Mouse (Mus musculus) heart, adult 9 months (tissue): ENCODE data around the gene P4htm.
"Not testable (repeated sequence)": the region's sequence is repeated elsewhere in the genome, so short reads cannot be mapped to it uniquely, and the experiment has no call there.

Experiments used
- DNase-seq, 2 experiments: peaks; one replicate each; pipeline ENCODE4 v3.0.0; 2022; ENCODE audit warnings: low spot score in 2 of 2

Gene P4htm

DNA sequence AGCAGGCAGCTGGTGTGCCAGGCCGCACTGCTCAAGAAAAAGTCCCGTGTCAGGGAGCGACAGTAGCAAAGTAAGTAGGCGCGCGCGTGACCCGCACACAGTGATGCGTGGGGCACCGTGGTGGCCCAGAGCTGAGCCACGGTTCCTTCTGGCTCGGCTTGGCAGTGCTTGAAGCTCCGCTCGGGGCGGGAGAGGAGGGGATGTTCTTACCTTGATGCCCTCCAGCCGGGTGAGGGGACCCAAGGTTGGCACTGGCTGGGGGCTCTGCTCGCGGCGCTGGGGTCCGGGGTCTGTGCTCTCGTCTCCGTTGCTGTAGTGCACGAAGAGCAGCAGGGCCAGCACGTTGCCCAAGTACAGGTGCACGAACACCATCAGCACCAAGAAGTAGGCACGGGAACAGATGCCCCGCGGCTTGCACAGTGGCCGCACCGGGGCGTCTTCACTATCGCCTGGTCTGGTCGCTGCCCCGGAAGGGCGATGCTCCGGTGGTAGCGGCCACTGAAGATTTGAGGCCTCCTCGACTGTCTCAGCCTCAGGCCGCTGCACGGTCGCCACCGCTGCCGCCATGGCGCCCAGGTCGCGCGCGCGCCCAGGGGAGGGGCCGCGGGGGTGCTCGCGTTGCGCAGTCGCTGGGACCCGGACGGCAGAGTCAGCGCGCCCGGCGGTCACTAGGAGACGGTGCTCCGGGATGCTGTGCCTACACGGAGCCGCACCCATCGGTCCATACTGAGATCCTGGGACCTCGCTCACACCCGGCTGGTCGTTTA, at the start of gene P4htm:
TSS of gene P4htm (minus strand) at position 670 of the 767 bp plus-strand sequence.
- DNase-seq, result peak; percentile 72 to 73

DNA sequence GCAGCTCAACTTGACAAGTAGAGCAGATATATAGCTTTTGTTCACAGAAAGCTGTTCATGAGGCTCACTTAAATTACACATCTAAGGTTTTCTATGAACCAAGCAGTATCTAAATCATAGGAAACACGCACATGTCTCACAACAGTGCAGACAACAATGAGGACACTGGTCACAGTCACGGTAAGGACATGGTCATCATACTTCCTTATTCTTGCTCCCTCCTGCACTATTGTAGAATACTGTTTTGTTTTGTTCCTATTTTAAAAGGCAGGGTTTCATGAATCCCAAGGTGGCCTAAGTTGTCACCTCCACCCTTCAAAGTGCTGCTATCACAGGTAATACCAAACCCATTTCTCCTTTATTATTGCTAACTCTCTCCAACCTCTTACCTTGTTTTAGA, 42.4 kb upstream of the P4htm start:
- no peak for DNase-seq

GRCm38 (mm10) chr9:108635415-108635814, 37.9 kb upstream of the P4htm start:
- no peak for DNase-seq

DNA sequence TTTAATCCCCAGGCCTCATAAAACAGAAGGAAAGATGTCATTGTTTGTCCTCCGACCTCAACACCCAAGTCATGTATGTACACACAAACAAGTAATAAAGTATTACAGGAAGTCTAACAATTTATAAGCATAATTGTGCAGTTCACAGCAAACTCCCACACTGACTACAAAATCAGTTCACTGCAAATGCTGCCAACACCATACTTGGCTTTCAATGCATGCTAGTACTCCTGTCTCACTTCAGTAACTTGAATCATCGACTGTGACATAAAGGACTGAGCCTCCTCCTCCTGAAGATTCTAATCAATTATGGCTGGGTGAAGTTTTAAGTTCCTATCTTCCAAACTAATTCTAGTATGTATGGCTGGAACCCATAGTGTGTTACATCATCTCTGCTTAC, 36.4 kb upstream of the P4htm start:
- DNase-seq, result no peak

DNA sequence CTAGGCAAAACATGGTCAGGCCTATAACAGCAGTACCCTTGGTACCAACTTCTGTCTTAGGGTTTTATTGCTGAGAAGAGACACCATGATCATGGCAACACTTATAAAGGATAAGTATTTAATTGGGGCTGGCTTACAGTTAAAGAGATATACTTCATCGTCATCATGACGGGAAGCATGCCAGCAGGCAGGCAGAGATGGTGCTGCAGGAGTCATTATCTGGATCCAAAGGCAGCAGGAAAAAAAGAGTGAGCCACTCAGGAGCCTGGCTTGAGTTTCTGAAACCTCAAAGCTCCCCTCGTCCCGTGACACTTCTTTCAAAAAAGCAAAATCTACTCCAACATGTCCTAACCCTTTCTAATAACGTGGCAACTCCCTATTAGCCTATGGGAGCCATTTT, 34.9 kb upstream of the P4htm start:
- DNase-seq, result no peak

GRCm38 (mm10) chr9:108631631-108632256, 34.3 kb upstream of the P4htm start:
- DNase-seq, result no peak

- no peak for DNase-seq
Measured at GRCm38 (mm10) chr9:108630683-108631082, 33.2 kb upstream of the P4htm start.

DNA sequence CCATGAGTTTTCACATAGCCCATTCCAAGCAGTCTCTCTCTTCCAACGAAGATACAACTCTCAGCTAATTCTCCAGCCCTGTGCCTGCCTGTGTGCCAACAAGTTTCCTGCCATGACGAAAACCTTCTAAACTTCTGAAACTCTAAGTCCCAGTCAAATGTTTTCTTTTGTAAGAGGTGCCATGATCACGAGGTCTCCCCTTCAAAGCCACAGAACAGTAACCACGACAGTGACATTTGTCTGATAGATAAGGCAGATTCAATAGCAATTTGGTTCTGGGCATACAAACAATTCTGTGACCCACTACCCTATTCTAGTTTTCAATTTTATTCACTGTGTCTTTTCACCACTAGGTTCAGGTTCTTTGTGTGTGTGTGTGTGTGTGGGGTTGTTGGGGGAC, 30.7 kb upstream of the P4htm start:
- DNase-seq, result no peak

- DNase-seq, result peak; percentile 46 to 66
Measured at GRCm38 (mm10) chr9:108626498-108626897, 29.0 kb upstream of the P4htm start.

- no peak for DNase-seq
Measured at GRCm38 (mm10) chr9:108617301-108617700, 19.8 kb upstream of the P4htm start.

DNA sequence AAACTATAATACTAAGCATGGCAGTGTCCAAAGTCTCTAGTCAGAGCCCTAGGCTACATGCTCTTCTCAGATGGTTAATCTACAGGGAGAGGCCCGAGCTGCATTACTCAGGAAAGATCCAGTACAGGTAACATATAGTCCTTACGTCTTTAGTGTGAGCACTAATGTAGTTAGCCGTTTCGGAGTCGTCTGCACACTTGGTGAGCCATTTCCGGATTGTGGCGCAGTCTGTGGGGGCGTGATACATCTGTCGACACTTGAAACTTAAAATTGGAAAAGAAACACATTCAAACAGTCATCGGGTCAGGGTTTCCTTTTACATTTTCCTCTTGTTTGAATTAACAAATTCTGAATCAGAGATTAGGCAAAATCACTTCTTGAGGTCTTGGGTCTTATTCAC, 14.0 kb upstream of the P4htm start:
- no peak for DNase-seq

GRCm38 (mm10) chr9:108608889-108609288, 11.4 kb upstream of the P4htm start:
- no peak for DNase-seq

- DNase-seq, result not testable (repeated sequence)
Measured at GRCm38 (mm10) chr9:108607929-108608328, 10.5 kb upstream of the P4htm start.

- no peak for DNase-seq
Measured at GRCm38 (mm10) chr9:108601986-108602385, 4.5 kb upstream of the P4htm start.

- DNase-seq, result no peak
Measured at GRCm38 (mm10) chr9:108600011-108600410, 2.5 kb upstream of the P4htm start.

DNA sequence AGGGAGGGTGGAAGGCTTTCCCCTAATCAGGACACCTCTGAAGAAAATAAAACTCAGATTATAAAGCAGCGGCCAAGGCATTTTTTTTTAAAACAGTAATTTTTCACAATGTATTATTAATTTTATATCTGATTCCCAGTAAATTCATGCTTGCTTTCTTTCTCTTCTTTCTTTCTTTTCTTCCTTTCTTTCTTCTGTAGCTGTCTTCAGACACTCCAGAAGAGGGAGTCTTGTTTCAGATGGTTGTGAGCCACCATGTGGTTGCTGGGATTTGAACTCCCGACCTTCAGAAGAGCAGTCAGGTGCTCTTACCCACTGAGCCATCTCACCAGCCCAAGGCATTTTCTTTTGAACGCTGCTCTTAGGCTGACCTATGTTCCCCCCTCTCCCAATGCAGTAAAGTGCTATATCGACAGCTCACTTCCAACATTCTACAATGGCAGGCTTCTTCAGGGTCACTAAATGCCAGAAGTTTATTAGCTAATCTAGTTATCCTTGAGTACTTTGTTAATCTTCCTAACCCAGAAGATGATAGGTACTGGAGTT, 1.6 kb upstream of the P4htm start:
- no peak for DNase-seq

DNA sequence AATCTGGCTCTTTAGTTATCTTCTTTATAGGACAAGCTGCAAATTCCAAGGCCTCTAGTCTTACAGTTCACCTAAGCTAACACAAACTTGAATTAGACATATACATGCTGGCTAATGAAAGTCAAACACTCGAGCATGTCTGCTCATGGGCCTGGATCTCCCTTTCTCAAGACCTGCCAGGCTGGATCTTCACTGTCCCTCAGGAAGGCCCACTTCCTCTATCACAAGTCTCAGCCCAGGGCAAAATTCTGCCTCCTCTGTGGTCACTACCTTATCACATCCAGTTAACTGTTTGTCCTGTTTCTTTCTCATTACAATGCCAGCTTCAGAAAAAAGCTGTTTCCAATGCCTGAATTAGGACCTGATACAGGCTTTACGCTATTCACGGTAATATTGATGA, 3.1 kb downstream of the P4htm start:
- no peak for DNase-seq

DNA sequence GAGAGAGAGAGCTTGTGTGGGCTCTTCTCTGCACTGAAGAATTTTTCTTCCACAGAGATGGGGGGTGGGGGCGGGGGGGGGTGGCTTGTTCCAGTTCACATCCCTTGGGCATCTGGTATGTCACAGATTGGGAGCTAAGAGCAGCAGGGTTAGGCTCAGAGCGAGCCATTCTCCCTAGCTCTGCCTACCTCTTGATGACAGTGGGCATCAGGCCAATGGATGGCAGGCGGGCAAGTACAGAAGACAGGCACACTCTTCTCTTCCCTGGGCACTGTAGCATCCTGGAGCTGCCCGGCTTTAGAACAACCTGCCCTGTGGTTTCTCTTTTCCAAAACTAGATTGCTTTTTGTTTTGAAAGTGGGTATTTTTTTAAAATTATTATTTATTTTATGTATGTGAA, 6.0 kb downstream of the P4htm start:
- DNase-seq, result no peak

GRCm38 (mm10) chr9:108589229-108589628, 8.2 kb downstream of the P4htm start:
- no peak for DNase-seq

- DNase-seq, result peak; percentile 79 to 86
Measured at GRCm38 (mm10) chr9:108587571-108588180, 9.8 kb downstream of the P4htm start.

- DNase-seq, result no peak
Measured at GRCm38 (mm10) chr9:108579344-108579690, 18.1 kb downstream of the P4htm start.

GRCm38 (mm10) chr9:108578545-108579343, 18.7 kb downstream of the P4htm start, which contains the start of gene Wdr6:
Gene Wdr6, minus strand, starts transcription at chr9:108578739.
- DNase-seq, result peak; percentile 91 to 93
